Comparison of ENCODE assay signal across 22 mouse cellular contexts in genomic region chr5:54419811-54420470, GRCm38 (mm10).
DNase-seq lines count a peak whose midpoint lies in the region; ATAC-seq lines count a peak whose summit lies in the region.
"Had no signal": no experiment of that assay in that cellular context is flagged by ENCODE, and none has a peak within 500 bp of the region (broad histone marks: within the 10 kb centered on the region; RNA-seq: fewer than 3 reads in every experiment).

No protein-coding gene starts in this region.

- H3K4me3 ChIP-seq in heart, embryonic 16.5 days (ENCODE audit: low read length), result no peak overlapping the region
- no peak overlapping the region for H3K4me3 ChIP-seq in midbrain, embryonic 13.5 days (replicated peaks)
- no peak overlapping the region for H3K4me3 ChIP-seq in midbrain, embryonic 11.5 days (ENCODE audit: low read depth, low read length)
- no peak overlapping the region for H3K4me3 ChIP-seq in neural tube, embryonic 13.5 days
- H3K4me3 ChIP-seq: embryonic facial prominence, embryonic 15.5 days; layer of hippocampus, adult 2 months; liver, embryonic 13.5 days; myocyte had no signal

- ATAC-seq in heart, embryonic 16.5 days (replicated peaks; ENCODE audit: extremely low read depth, insufficient read depth, low FRiP score), result no peak
- 0 out of 2 replicates have a peak, but pooled peaks have one; percentile 34 for ATAC-seq in midbrain, embryonic 13.5 days
- ATAC-seq in midbrain, embryonic 11.5 days (ENCODE audit: low FRiP score), result no peak
- ATAC-seq in neural tube, embryonic 13.5 days (ENCODE audit: low read depth), result peak; percentile 40; the same call in 1 of the 2 replicates
- ATAC-seq: CD4-positive, CD25-positive, alpha-beta regulatory T cell, adult 4 months; forebrain, embryonic 16.5 days; intestine, postnatal 0 days; Patski had no signal

- peak; percentile 8 for DNase-seq in embryo, embryonic 11 days
- no peak for DNase-seq in embryo, embryonic 9.5 days (ENCODE audit: extremely low spot score)
- no peak for DNase-seq in heart, postnatal 14 days
- no peak for DNase-seq in midbrain, embryonic 11.5 days (ENCODE audit: low spot score, missing footprints)
- no peak for DNase-seq in retina, postnatal 1 day
- DNase-seq: adrenal gland, adult 8-10 months; cerebellum, adult 9-10 months; kidney, postnatal 14 days; liver, embryonic 13.5 days; lung, embryonic 14.5 days; lung, postnatal 36 days; right cerebral cortex, postnatal 4 days had no signal

- H3K9ac ChIP-seq in heart, embryonic 16.5 days (ENCODE audit: low read length), result no peak overlapping the region
- H3K9ac ChIP-seq in midbrain, embryonic 13.5 days (replicated peaks), result no peak overlapping the region
- H3K9ac ChIP-seq in midbrain, embryonic 11.5 days (ENCODE audit: low read length), result no peak overlapping the region
- no peak overlapping the region for H3K9ac ChIP-seq in neural tube, embryonic 13.5 days
- H3K9ac ChIP-seq: embryonic facial prominence, embryonic 15.5 days; liver, embryonic 13.5 days; lung, embryonic 14.5 days had no signal

- WGBS in heart, embryonic 16.5 days, result 58% methylated on average over 5 of the region's 5 CpGs
- WGBS in midbrain, embryonic 13.5 days, result 76% methylated on average over 5 of the region's 5 CpGs
- WGBS in midbrain, embryonic 11.5 days, result 80% methylated on average over 5 of the region's 5 CpGs
- WGBS in neural tube, embryonic 13.5 days, result 57% methylated on average over 5 of the region's 5 CpGs

- H3K9me3 ChIP-seq in heart, embryonic 16.5 days (replicated peaks; ENCODE audit: control insufficient read depth, low read length), result no peaks in the 10 kb centered on the region
- no peaks in the 10 kb centered on the region for H3K9me3 ChIP-seq in midbrain, embryonic 13.5 days
- H3K9me3 ChIP-seq in midbrain, embryonic 11.5 days (ENCODE audit: control insufficient read depth, low read length), result no peaks in the 10 kb centered on the region
- H3K9me3 ChIP-seq in neural tube, embryonic 13.5 days, result no peaks in the 10 kb centered on the region
- H3K9me3 ChIP-seq: embryonic facial prominence, embryonic 15.5 days; liver, embryonic 13.5 days had no signal

- no peaks in the 10 kb centered on the region for H3K36me3 ChIP-seq in heart, embryonic 16.5 days (ENCODE audit: control insufficient read depth, insufficient read depth)
- no peaks in the 10 kb centered on the region for H3K36me3 ChIP-seq in midbrain, embryonic 13.5 days
- H3K36me3 ChIP-seq in midbrain, embryonic 11.5 days (ENCODE audit: control insufficient read depth, insufficient read depth, low read length), result no peaks in the 10 kb centered on the region
- H3K36me3 ChIP-seq in neural tube, embryonic 13.5 days, result no peaks in the 10 kb centered on the region
- H3K36me3 ChIP-seq: embryonic facial prominence, embryonic 15.5 days; liver, embryonic 13.5 days had no signal

- H3K27ac ChIP-seq in heart, embryonic 16.5 days (ENCODE audit: low read length), result 0 out of 2 replicates have a peak overlapping the region, but pooled peaks have one; percentile 2
- H3K27ac ChIP-seq in midbrain, embryonic 13.5 days, result no peak overlapping the region
- H3K27ac ChIP-seq in midbrain, embryonic 11.5 days (ENCODE audit: low read depth, low read length), result no peak overlapping the region
- H3K27ac ChIP-seq in neural tube, embryonic 13.5 days (replicated peaks), result peak overlapping the region; percentile 46; the same call in 1 of the 2 replicates
- H3K27ac ChIP-seq: embryonic facial prominence, embryonic 15.5 days; layer of hippocampus, adult 2 months; liver, embryonic 13.5 days had no signal

- intact Hi-C loops in heart, postnatal 14 days (cut with DNase I), result loop anchor here (10.0 kb wide), 1 partner anchor 155 kb away; no protein-coding TSS in a partner anchor

- no peak overlapping the region for H3K4me2 ChIP-seq in heart, embryonic 16.5 days (ENCODE audit: low read depth, low read length)
- H3K4me2 ChIP-seq in midbrain, embryonic 13.5 days (replicated peaks), result no peak overlapping the region
- H3K4me2 ChIP-seq in midbrain, embryonic 11.5 days, result no peak overlapping the region
- no peak overlapping the region for H3K4me2 ChIP-seq in neural tube, embryonic 13.5 days
- H3K4me2 ChIP-seq: embryonic facial prominence, embryonic 15.5 days; liver, embryonic 13.5 days; lung, embryonic 14.5 days had no signal

- H3K4me1 ChIP-seq in heart, embryonic 16.5 days (ENCODE audit: control insufficient read depth, insufficient read depth, low read length), result 0 out of 2 replicates have a peak, but pooled peaks cover 3% of the 10 kb centered on the region
- no peaks in the 10 kb centered on the region for H3K4me1 ChIP-seq in midbrain, embryonic 13.5 days (replicated peaks)
- H3K4me1 ChIP-seq in midbrain, embryonic 11.5 days (ENCODE audit: control insufficient read depth, insufficient read depth, low read length), result no peaks in the 10 kb centered on the region
- no peaks in the 10 kb centered on the region for H3K4me1 ChIP-seq in neural tube, embryonic 13.5 days (replicated peaks)
- H3K4me1 ChIP-seq: embryonic facial prominence, embryonic 15.5 days; liver, embryonic 13.5 days had no signal

- no peaks in the 10 kb centered on the region for H3K27me3 ChIP-seq in heart, embryonic 16.5 days (ENCODE audit: control insufficient read depth, insufficient read depth, low read length)
- no peaks in the 10 kb centered on the region for H3K27me3 ChIP-seq in midbrain, embryonic 13.5 days
- H3K27me3 ChIP-seq in midbrain, embryonic 11.5 days (ENCODE audit: control insufficient read depth, insufficient read depth, low read length), result no peaks in the 10 kb centered on the region
- H3K27me3 ChIP-seq in neural tube, embryonic 13.5 days, result no peaks in the 10 kb centered on the region
- H3K27me3 ChIP-seq: embryonic facial prominence, embryonic 15.5 days; liver, embryonic 13.5 days had no signal

Comparison
In these comparisons a context has a peak if more than half of its experiments do, and no peak if none do; other contexts are left out.
1. ATAC-seq: peak in midbrain, embryonic 13.5 days (single experiment) and neural tube, embryonic 13.5 days (single experiment); none in heart, embryonic 16.5 days (single experiment) and midbrain, embryonic 11.5 days (single experiment).
2. H3K27ac ChIP-seq: peak in heart, embryonic 16.5 days (single experiment) and neural tube, embryonic 13.5 days (single experiment); none in midbrain, embryonic 13.5 days (single experiment) and midbrain, embryonic 11.5 days (single experiment).